Mouse (Mus musculus) cerebellum, adult 2 months (tissue): ENCODE data around the gene Ppm1n.

ENCODE experiments used
- CTCF ChIP-seq: fragments of 200-500 bp; IDR thresholded peaks from 2 replicates; pipeline ENCODE4 v1.5.1; 2011; ENCODE audit warnings: low read depth, mild to moderate bottlenecking, control low read depth, low read length, moderate library complexity, borderline replicate concordance; ENCODE audit not compliant: insufficient read depth
- POLR2A ChIP-seq: fragments of 200-500 bp; IDR thresholded peaks from 2 replicates; pipeline ENCODE4 v1.6.1; 2011; ENCODE audit warnings: low read length, control low read depth, borderline replicate concordance; ENCODE audit not compliant: insufficient read depth

DNA sequence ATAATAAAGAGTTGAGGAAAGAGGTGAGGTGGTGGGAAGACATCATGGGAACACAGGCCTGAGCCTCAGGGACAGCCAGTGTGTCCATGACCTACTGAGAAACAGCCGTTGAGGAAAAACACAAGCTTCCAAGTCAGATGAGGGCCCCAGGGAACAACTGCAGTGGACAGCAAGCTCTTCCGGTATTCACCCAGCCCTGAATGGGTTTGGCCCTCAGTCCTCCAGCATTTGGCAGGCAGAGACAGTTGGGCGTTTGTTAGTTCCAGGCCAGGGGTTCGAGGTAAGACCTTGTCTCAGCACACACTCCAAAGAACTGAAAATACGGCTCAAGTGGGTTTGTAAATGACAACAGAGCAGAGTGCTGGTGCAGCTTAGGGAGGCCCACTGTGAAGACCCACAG, 26.4 kb downstream of the Ppm1n start:
- no peak for TF ChIP-seq CTCF
- no peak for TF ChIP-seq POLR2A
